Mouse (Mus musculus) heart, embryonic 14.5 days (tissue): Measurements from ENCODE around the gene Elovl6. TPM values are rescaled to one million over a fixed set of nuclear protein-coding genes. Genes with fewer than 3 reads are reported as not detected.

ENCODE experiments used
- ATAC-seq: fragments of 200-750 bp; cut with Nextera tagmentation; 2 replicates; pipeline ENCODE4 v1.8.0; 2017; ENCODE audit warnings: low read depth, moderate TSS enrichment; ENCODE audit not compliant: insufficient number of reproducible peaks, insufficient read depth, low FRiP score
- H3K27ac ChIP-seq, 2 experiments: fragments of 200-500 bp in 1 of 2; fragments of 300-500 bp in 1 of 2; sonication (generic) in 1 of 2; replicated peaks in 1 of 2; 2 replicates each; pipeline ENCODE4 v1.5.1; 2012 to 2014; ENCODE audit warnings: low read depth in 2 of 2, low read length in 2 of 2, control low read depth in 1 of 2, mild to moderate bottlenecking in 1 of 2, mixed read lengths in 1 of 2; ENCODE audit not compliant: control insufficient read depth in 1 of 2, insufficient read depth in 1 of 2
- H3K27me3 ChIP-seq: fragments of 300-500 bp; sonication (generic); 2 replicates; pipeline ENCODE4 v1.6.1; 2014; ENCODE audit warnings: mild to moderate bottlenecking, low read length, control low read depth; ENCODE audit not compliant: control insufficient read depth, insufficient read depth
- H3K36me3 ChIP-seq: fragments of 300-500 bp; sonication (generic); 2 replicates; pipeline ENCODE4 v1.6.1; 2014; ENCODE audit warnings: mild to moderate bottlenecking, control low read depth, low read length, mixed read lengths; ENCODE audit not compliant: control insufficient read depth, insufficient read depth
- H3K4me1 ChIP-seq, 2 experiments: fragments of 200-500 bp in 1 of 2; fragments of 300-500 bp in 1 of 2; sonication (generic) in 1 of 2; 2 replicates each; pipeline ENCODE4 v1.6.1; 2012 to 2014; ENCODE audit warnings: low read length in 2 of 2, control low read depth in 1 of 2, mixed read lengths in 1 of 2; ENCODE audit not compliant: control insufficient read depth in 2 of 2, insufficient read depth in 2 of 2
- H3K4me2 ChIP-seq: fragments of 300-500 bp; sonication (generic); 2 replicates; pipeline ENCODE4 v1.6.1; 2014; ENCODE audit warnings: mild to moderate bottlenecking, low read length
- H3K4me3 ChIP-seq, 2 experiments: fragments of 200-500 bp in 1 of 2; fragments of 300-500 bp in 1 of 2; sonication (generic) in 1 of 2; 2 replicates each; pipeline ENCODE4 v1.5.1; 2012 to 2014; ENCODE audit warnings: low read length in 2 of 2, mild to moderate bottlenecking in 2 of 2, control low read depth in 1 of 2, low read depth in 1 of 2, moderate library complexity in 1 of 2; ENCODE audit not compliant: control insufficient read depth in 1 of 2, insufficient read depth in 1 of 2
- H3K9ac ChIP-seq: fragments of 300-500 bp; sonication (generic); 2 replicates; pipeline ENCODE4 v1.6.1; 2014; ENCODE audit warnings: mild to moderate bottlenecking, low read length
- H3K9me3 ChIP-seq: fragments of 300-500 bp; sonication (generic); 2 replicates; pipeline ENCODE4 v1.6.1; 2016; ENCODE audit warnings: low read length, control low read depth; ENCODE audit not compliant: control insufficient read depth
- WGBS: fragments of 180-500 bp; shearing (Covaris S2); extraction: QIAGEN DNeasy Blood & Tissue Kit; methylation state at CpG from one replicate; pipeline ENCODE4 v1.1.7; 2014; 5-methylcytosine and 5-hydroxymethylcytosine counted together
- polyA plus RNA-seq: library from polyadenylated mRNA; unstranded; fragments of >200 nt; fragmentation: Nextera tagmentation; extraction: Ambion mirVana; gene quantifications from 2 replicates; pipeline ENCODE4 v1.2.1, GENCODE M21; 2014

Gene Elovl6
- polyA plus RNA-seq, 1 experiment from 2014 or later = 9.8 TPM

- ATAC-seq = no peak
- H3K27me3 ChIP-seq = no peaks in the 10 kb centered on the region
- WGBS = 89% methylated on average over 8 of the region's 8 CpGs
Measured at GRCm38 (mm10) chr3:129651765-129652164, 119.6 kb downstream of the Elovl6 start.

DNA sequence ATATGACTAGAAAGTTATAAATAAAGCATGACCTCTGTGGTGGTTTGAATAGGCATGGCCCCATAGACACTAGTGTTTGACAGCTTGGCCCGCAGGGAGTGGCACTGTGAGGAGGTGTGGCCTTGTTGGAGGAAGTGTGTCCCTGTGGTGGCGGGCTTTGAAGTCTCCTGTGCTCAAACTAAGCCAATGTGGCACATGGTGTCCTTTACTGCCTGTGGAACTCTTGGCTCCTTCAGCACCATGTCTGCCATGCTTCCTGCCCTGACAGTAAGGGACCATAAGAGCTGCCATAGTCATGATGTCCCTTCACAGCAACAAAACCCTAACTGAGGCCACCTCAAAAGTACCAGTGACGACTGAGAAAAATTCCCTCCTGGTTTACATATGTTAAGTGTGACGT is 120.3 kb downstream of the Elovl6 start:
- no peaks in the 10 kb centered on the region for H3K27me3 ChIP-seq
- no peak overlapping the region for H3K27ac ChIP-seq
- ATAC-seq = no peak
- no peaks in the 10 kb centered on the region for H3K9me3 ChIP-seq
- WGBS = 85% methylated on average over 4 of the region's 4 CpGs
- H3K9ac ChIP-seq = no peak overlapping the region
- H3K4me3 ChIP-seq = no peak overlapping the region
- H3K36me3 ChIP-seq = no peaks in the 10 kb centered on the region
- H3K4me1 ChIP-seq = no peaks in the 10 kb centered on the region; a peak in 1 of 4 replicates
- no peak overlapping the region for H3K4me2 ChIP-seq

More at GRCm38 (mm10) chr3:129651765-129652164, 119.6 kb downstream of the Elovl6 start:
- no peak overlapping the region for H3K9ac ChIP-seq
- H3K27ac ChIP-seq = no peak overlapping the region
- H3K9me3 ChIP-seq = no peaks in the 10 kb centered on the region
- H3K4me2 ChIP-seq = no peak overlapping the region
- no peaks in the 10 kb centered on the region; a peak in 1 of 4 replicates for H3K4me1 ChIP-seq
- H3K36me3 ChIP-seq = no peaks in the 10 kb centered on the region
- no peak overlapping the region for H3K4me3 ChIP-seq

DNA sequence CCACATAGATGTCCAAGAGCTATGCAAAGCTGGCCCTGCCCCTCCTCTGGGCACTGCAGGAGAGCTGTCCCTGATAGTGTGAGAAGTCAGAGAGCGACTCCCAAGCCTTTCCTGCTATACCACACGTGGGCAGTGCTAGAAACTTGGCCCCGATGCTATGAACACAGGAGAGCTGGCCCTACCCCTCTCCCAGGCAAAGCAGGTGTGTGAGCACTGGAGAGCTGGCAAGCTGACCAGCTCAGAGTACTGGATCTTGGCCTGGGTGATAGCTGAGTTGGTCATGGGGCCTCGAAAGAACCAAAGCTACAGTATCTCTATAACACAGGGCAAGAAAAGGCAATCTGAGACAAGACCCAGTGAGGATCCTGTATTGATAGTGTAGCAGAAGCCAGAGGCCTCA is 124.4 kb downstream of the Elovl6 start:
- no peak for ATAC-seq
- Histone ChIP-seq H3K4me3 (no peak overlapping the region), H3K4me1 (no peaks in the 10 kb centered on the region), H3K36me3 (no peaks in the 10 kb centered on the region), H3K9me3 (no peaks in the 10 kb centered on the region), H3K27me3 (no peaks in the 10 kb centered on the region), H3K4me2 (no peak overlapping the region), H3K27ac (no peak overlapping the region), H3K9ac (no peak overlapping the region)
- 60% methylated on average over 4 of the region's 4 CpGs for WGBS

DNA sequence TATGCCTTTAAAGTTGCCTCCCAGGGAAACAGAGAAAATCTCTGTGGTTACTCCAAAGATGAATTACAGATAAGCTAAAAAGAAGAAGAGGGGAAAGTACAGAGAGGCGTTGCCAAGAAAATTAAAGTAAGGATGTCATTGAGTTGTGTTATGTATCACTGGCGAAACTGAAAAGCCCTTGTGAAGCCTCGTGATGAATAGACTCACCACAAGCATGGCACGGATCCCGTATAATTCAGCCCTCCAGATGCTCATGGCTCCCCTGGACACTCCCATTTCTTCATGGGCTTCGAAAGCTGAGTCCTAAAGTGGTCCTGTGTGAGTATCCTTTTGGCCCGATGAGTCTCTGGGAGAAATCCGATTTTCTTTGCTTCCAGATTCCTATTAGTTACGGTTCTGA is 125.1 kb downstream of the Elovl6 start:
- no peaks in the 10 kb centered on the region for H3K36me3 ChIP-seq
- ATAC-seq = no peak
- 87% methylated on average over 9 of the region's 9 CpGs for WGBS

GRCm38 (mm10) chr3:129657775-129658174 is 125.6 kb downstream of the Elovl6 start:
- no peak for ATAC-seq
- WGBS = 84% methylated on average over 11 of the region's 11 CpGs
- H3K27me3 ChIP-seq = no peaks in the 10 kb centered on the region
- no peaks in the 10 kb centered on the region for H3K4me1 ChIP-seq
- no peaks in the 10 kb centered on the region for H3K36me3 ChIP-seq
- H3K9ac ChIP-seq = no peak overlapping the region
- no peaks in the 10 kb centered on the region for H3K9me3 ChIP-seq
- H3K4me3 ChIP-seq = no peak overlapping the region
- no peak overlapping the region for H3K4me2 ChIP-seq
- no peak overlapping the region for H3K27ac ChIP-seq

More for the DNA sequence above, 125.1 kb downstream of the Elovl6 start:
- Histone ChIP-seq H3K4me3 (no peak overlapping the region), H3K9ac (no peak overlapping the region), H3K27me3 (no peaks in the 10 kb centered on the region), H3K9me3 (no peaks in the 10 kb centered on the region), H3K27ac (no peak overlapping the region), H3K4me2 (no peak overlapping the region), H3K4me1 (no peaks in the 10 kb centered on the region)

GRCm38 (mm10) chr3:129658776-129659175 is 126.6 kb downstream of the Elovl6 start:
- Histone ChIP-seq H3K9me3 (no peaks in the 10 kb centered on the region), H3K27ac (no peak overlapping the region), H3K9ac (no peak overlapping the region), H3K36me3 (no peaks in the 10 kb centered on the region), H3K4me3 (no peak overlapping the region), H3K27me3 (no peaks in the 10 kb centered on the region), H3K4me1 (no peaks in the 10 kb centered on the region), H3K4me2 (no peak overlapping the region)
- ATAC-seq = no peak
- WGBS = 82% methylated on average over 7 of the region's 7 CpGs

DNA sequence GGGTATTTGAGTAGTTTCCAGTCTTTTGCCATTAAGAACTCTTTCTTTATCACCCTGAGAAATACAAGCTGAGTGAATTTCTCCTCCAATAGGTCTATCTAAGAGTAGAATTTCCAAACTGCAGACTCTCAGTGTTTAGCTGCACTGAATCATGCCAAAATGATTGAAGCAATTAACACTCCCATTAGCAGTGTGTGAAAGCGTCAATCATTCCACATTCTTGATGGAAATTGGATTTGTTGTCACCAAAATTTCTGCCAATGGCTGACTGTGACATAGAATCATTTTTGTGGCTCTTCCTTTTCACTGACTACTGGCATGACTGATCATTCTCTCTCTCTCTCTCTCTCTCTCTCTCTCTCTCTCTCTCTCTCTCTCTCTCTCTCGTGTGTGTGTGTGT is 131.8 kb downstream of the Elovl6 start:
- no peak overlapping the region for H3K9ac ChIP-seq
- no peak overlapping the region for H3K27ac ChIP-seq
- ATAC-seq = no peak
- H3K36me3 ChIP-seq = no peaks in the 10 kb centered on the region
- WGBS = 60% methylated on average over 2 of the region's 2 CpGs
- peaks cover 4% of the 10 kb centered on the region; the same call in 1 of the 2 replicates for H3K9me3 ChIP-seq
- H3K4me1 ChIP-seq = no peaks in the 10 kb centered on the region
- H3K4me2 ChIP-seq = no peak overlapping the region
- H3K27me3 ChIP-seq = no peaks in the 10 kb centered on the region
- H3K4me3 ChIP-seq = no peak overlapping the region

- no peaks in the 10 kb centered on the region for H3K9me3 ChIP-seq
- H3K27ac ChIP-seq = no peak overlapping the region
- 85% methylated on average over 7 of the region's 7 CpGs for WGBS
- H3K4me2 ChIP-seq = no peak overlapping the region
- no peak overlapping the region for H3K4me3 ChIP-seq
- H3K4me1 ChIP-seq = no peaks in the 10 kb centered on the region
- H3K9ac ChIP-seq = no peak overlapping the region
- no peaks in the 10 kb centered on the region for H3K36me3 ChIP-seq
- H3K27me3 ChIP-seq = no peaks in the 10 kb centered on the region
- ATAC-seq = no peak
Measured at GRCm38 (mm10) chr3:129675923-129676322, 143.8 kb downstream of the Elovl6 start.
